Mouse (Mus musculus) forebrain, postnatal 0 days (tissue): Measurements from ENCODE around the gene Fam49a. TPM values are rescaled to one million over a fixed set of nuclear protein-coding genes. Genes with fewer than 3 reads are reported as not detected.

Experiments used
- ATAC-seq: fragments of 200-750 bp; cut with Nextera tagmentation; 2 replicates; pipeline ENCODE4 v1.8.0; 2017; ENCODE audit warnings: mild to moderate bottlenecking, moderate library complexity
- DNase-seq: peaks from one replicate; pipeline ENCODE4 v3.0.0-alpha.2; 2015
- H3K27ac ChIP-seq: fragments of 300-500 bp; sonication (generic); 2 replicates; pipeline ENCODE4 v1.5.1; 2014; ENCODE audit warnings: low read depth, mild to moderate bottlenecking, antibody characterized with exemption, low read length, moderate library complexity, mixed read lengths
- H3K27me3 ChIP-seq: fragments of 300-500 bp; sonication (generic); 2 replicates; pipeline ENCODE4 v1.6.1; 2014; ENCODE audit warnings: mild to moderate bottlenecking, low read length, mixed read lengths; ENCODE audit not compliant: insufficient read depth
- H3K36me3 ChIP-seq: fragments of 300-500 bp; sonication (generic); 2 replicates; pipeline ENCODE4 v1.6.1; 2014; ENCODE audit warnings: mild to moderate bottlenecking, moderate library complexity; ENCODE audit not compliant: insufficient read depth
- H3K4me1 ChIP-seq: fragments of 300-500 bp; sonication (generic); 2 replicates; pipeline ENCODE4 v1.6.1; 2014; ENCODE audit warnings: antibody characterized with exemption; ENCODE audit not compliant: insufficient read depth
- H3K4me2 ChIP-seq: fragments of 300-500 bp; sonication (generic); 2 replicates; pipeline ENCODE4 v1.6.1; 2014; ENCODE audit warnings: low read depth, mild to moderate bottlenecking, moderate library complexity
- H3K4me3 ChIP-seq: fragments of 300-500 bp; sonication (generic); 2 replicates; pipeline ENCODE4 v1.5.1; 2014; ENCODE audit warnings: low read depth, low read length, mixed read lengths
- H3K9ac ChIP-seq: fragments of 300-500 bp; sonication (generic); 2 replicates; pipeline ENCODE4 v1.6.1; 2014; ENCODE audit warnings: mild to moderate bottlenecking
- H3K9me3 ChIP-seq: fragments of 300-500 bp; sonication (generic); 2 replicates; pipeline ENCODE4 v1.6.1; 2016; ENCODE audit warnings: low read length
- CTCF ChIP-seq: sonication (generic); IDR thresholded peaks from 2 replicates; pipeline ENCODE4 v1.5.1; 2016; ENCODE audit warnings: antibody characterized with exemption, control low read depth, low read depth
- WGBS: fragments of 180-500 bp; shearing (Covaris S2); extraction: QIAGEN DNeasy Blood & Tissue Kit; methylation state at CpG from one replicate; pipeline ENCODE4 v1.1.7; 2014; 5-methylcytosine and 5-hydroxymethylcytosine counted together
- polyA plus RNA-seq: library from polyadenylated mRNA; unstranded; fragments of >200 nt; fragmentation: Nextera tagmentation; extraction: Ambion mirVana; gene quantifications from 2 replicates; pipeline ENCODE4 v1.2.1, GENCODE M21; 2015
- total RNA-seq: library from RNA; depleted of rRNA; stranded (reverse); fragments of >200 nt; gene quantifications from 2 replicates; pipeline ENCODE4 v1.2.3, GENCODE M21; 2014

Fam49a gene
- total and polyA plus RNA-seq, 2 experiments from 2014 or later = 120 to 202 TPM

GRCm38 (mm10) chr12:12270495-12270894 is 8.6 kb downstream of the Fam49a start:
- Histone ChIP-seq H3K27me3 (no peaks in the 10 kb centered on the region), H3K36me3 (no peaks in the 10 kb centered on the region), H3K4me2 (no peak overlapping the region), H3K9ac (no peak overlapping the region), H3K9me3 (no peaks in the 10 kb centered on the region), H3K27ac (no peak overlapping the region), H3K4me1 (peaks cover 27% of the 10 kb centered on the region), H3K4me3 (no peak overlapping the region)
- TF ChIP-seq CTCF = no peak
- DNase-seq (no peak), ATAC-seq (no peak)
- WGBS = 78% methylated on average over 3 of the region's 3 CpGs

DNA sequence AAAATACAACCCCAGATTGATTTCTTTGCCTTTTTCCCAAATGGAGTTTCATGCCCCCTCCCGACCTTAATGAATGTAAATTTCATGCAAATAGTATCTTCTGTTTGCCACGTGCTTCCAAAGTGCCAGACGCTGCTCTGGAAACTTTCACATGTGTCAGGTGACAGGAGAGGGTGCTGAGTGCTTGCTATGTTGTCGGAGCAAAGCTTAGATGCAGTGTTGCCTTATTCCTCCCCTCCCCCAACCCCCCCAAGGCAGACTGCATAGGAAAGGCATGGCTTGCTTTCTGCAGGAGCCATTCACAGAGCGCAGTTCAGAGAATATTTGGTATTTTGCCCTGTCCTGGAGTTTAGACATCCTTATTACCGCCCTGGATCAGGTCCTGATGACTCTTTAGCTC is 12.2 kb downstream of the Fam49a start:
- 18% methylated on average over 6 of the region's 6 CpGs for WGBS

GRCm38 (mm10) chr12:12275124-12275779 is 13.3 kb downstream of the Fam49a start:
- DNase-seq = no peak
- Histone ChIP-seq H3K4me3 (no peak overlapping the region), H3K27ac (no peak overlapping the region), H3K4me2 (no peak overlapping the region), H3K36me3 (0 out of 2 replicates have a peak, but pooled peaks cover 3% of the 10 kb centered on the region), H3K9me3 (no peaks in the 10 kb centered on the region), H3K9ac (no peak overlapping the region), H3K4me1 (peaks cover 21% of the 10 kb centered on the region; the same call in 1 of the 2 replicates), H3K27me3 (no peaks in the 10 kb centered on the region)
- 87% methylated on average over 4 of the region's 4 CpGs for WGBS
- ATAC-seq = no peak
- TF ChIP-seq CTCF = no peak

More for the DNA sequence above, 12.2 kb downstream of the Fam49a start:
- peaks cover 21% of the 10 kb centered on the region for H3K4me1 ChIP-seq
- TF ChIP-seq CTCF = no peak
- ATAC-seq = peak; percentile 90
- H3K27ac ChIP-seq = 0 out of 2 replicates have a peak overlapping the region, but pooled peaks have one; percentile 1
- H3K4me3 ChIP-seq = no peak overlapping the region
- H3K27me3 ChIP-seq = no peaks in the 10 kb centered on the region
- peak; percentile 65 for DNase-seq
- no peak overlapping the region for H3K4me2 ChIP-seq
- no peaks in the 10 kb centered on the region for H3K9me3 ChIP-seq
- H3K36me3 ChIP-seq = 0 out of 2 replicates have a peak, but pooled peaks cover 3% of the 10 kb centered on the region
- no peak overlapping the region for H3K9ac ChIP-seq

DNA sequence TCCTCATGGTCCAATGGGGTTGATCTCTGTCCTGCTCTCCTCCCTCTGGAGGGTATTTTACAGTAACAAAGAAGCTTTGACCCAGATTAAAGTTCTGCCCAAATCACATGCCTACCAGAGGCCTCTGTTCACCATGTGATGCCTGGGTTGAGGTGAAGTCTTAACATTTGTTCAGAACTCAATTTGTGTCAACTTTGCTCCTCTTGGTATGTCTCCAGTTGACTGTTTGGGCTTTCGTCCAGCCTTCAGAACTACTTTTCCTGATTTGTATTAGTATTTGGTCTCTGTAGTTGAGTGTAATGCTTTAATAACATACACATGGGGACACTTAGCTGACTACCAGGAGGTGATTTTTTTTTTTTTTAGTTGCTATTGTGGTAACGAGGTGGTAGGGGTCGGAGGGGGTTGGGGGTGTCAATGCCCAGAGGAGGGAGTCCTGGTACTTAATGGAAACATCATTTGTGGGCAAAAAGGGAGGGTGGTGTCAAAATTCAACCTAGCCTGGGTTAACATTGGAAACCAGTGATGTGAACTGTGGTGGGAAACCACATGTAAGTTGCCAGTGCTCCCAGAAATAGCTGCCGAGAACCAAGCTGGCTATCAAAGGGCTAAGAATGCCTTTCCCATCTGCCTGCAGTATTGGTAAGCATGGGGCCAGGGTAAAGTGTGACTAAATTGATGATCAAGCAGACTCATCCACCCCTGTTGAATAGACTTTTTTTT is 16.0 kb downstream of the Fam49a start:
- Histone ChIP-seq H3K9ac (no peak overlapping the region), H3K36me3 (0 out of 2 replicates have a peak, but pooled peaks cover 3% of the 10 kb centered on the region), H3K27ac (no peak overlapping the region), H3K9me3 (no peaks in the 10 kb centered on the region), H3K4me3 (no peak overlapping the region), H3K27me3 (no peaks in the 10 kb centered on the region), H3K4me2 (no peak overlapping the region), H3K4me1 (peaks cover 13% of the 10 kb centered on the region; the same call in 1 of the 2 replicates)
- DNase-seq (no peak), ATAC-seq (no peak)
- whole genome bisulfite sequencing = 72% methylated on average over 4 of the region's 4 CpGs
- TF ChIP-seq CTCF = no peak

DNA sequence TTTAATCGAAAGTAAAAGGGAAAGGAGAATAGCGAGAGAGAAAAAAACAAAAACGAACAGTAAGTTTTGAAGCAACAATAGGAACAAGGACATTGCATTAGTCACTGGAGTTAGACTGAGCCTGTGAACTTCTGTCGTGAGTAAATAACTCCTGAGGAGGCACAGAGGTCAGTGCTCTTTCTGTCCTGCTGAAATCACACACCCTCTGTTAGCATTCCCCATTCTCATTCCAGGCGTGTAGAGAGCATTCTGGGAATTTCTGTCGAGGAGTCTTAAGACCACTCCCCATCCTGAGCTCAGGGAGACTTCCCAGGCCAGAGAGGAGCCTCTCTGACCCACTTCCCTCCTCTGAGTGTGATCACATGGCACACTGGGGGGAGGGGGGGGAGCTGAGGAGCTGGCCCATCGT is 16.5 kb downstream of the Fam49a start:
- 0 out of 2 replicates have a peak, but pooled peaks cover 3% of the 10 kb centered on the region for H3K36me3 ChIP-seq
- H3K4me2 ChIP-seq = no peak overlapping the region
- no peak for ATAC-seq
- no peak overlapping the region for H3K4me3 ChIP-seq
- H3K27me3 ChIP-seq = no peaks in the 10 kb centered on the region
- TF ChIP-seq CTCF = no peak
- 72% methylated on average over 7 of the region's 7 CpGs for WGBS
- H3K27ac ChIP-seq = no peak overlapping the region
- peaks cover 9% of the 10 kb centered on the region; the same call in 1 of the 2 replicates for H3K4me1 ChIP-seq
- no peak overlapping the region for H3K9ac ChIP-seq
- no peaks in the 10 kb centered on the region for H3K9me3 ChIP-seq
- no peak for DNase-seq

GRCm38 (mm10) chr12:12283702-12284288 is 21.9 kb downstream of the Fam49a start:
- ATAC-seq (no peak), DNase-seq (no peak)
- no peak for TF ChIP-seq CTCF
- Histone ChIP-seq H3K27ac (no peak overlapping the region), H3K36me3 (no peaks in the 10 kb centered on the region), H3K9me3 (no peaks in the 10 kb centered on the region), H3K4me3 (no peak overlapping the region), H3K27me3 (no peaks in the 10 kb centered on the region), H3K4me1 (peaks cover 24% of the 10 kb centered on the region), H3K9ac (no peak overlapping the region), H3K4me2 (no peak overlapping the region)
- 76% methylated on average over 10 of the region's 10 CpGs for WGBS

- Histone ChIP-seq H3K27ac (no peak overlapping the region), H3K4me1 (peaks cover 24% of the 10 kb centered on the region), H3K27me3 (no peaks in the 10 kb centered on the region), H3K9ac (no peak overlapping the region), H3K4me2 (no peak overlapping the region), H3K9me3 (no peaks in the 10 kb centered on the region), H3K36me3 (no peaks in the 10 kb centered on the region), H3K4me3 (no peak overlapping the region)
- no peak for TF ChIP-seq CTCF
- ATAC-seq (no peak), DNase-seq (no peak)
- WGBS = 88% methylated on average over 6 of the region's 6 CpGs
Observed at GRCm38 (mm10) chr12:12284521-12284920, 22.6 kb downstream of the Fam49a start.
